Mouse (Mus musculus) liver, postnatal 0 days (tissue): ENCODE data around the gene Oxnad1. TPM values are rescaled to one million over a fixed set of nuclear protein-coding genes. Genes with fewer than 3 reads are reported as not detected.

Experiments used
- ATAC-seq: fragments of 200-750 bp; cut with Nextera tagmentation; 2 replicates; pipeline ENCODE4 v1.8.0; 2017; ENCODE audit warnings: mild to moderate bottlenecking, moderate library complexity
- DNase-seq: peaks from one replicate; pipeline ENCODE4 v3.0.0-alpha.2; 2016
- H3K27ac ChIP-seq: fragments of 300-500 bp; sonication (generic); 2 replicates; pipeline ENCODE4 v1.5.1; 2014; ENCODE audit warnings: antibody characterized with exemption, moderate library complexity, mild to moderate bottlenecking, low read depth
- H3K27me3 ChIP-seq: fragments of 300-500 bp; sonication (generic); 2 replicates; pipeline ENCODE4 v1.6.1; 2014; ENCODE audit warnings: low read length, control low read depth, mixed read lengths; ENCODE audit not compliant: insufficient read depth
- H3K36me3 ChIP-seq: fragments of 300-500 bp; sonication (generic); replicated peaks from 2 replicates; pipeline ENCODE4 v1.6.1; 2014; ENCODE audit warnings: mild to moderate bottlenecking, control low read depth, low read length, moderate library complexity, mixed read lengths; ENCODE audit not compliant: insufficient read depth
- H3K4me1 ChIP-seq: fragments of 300-500 bp; sonication (generic); 2 replicates; pipeline ENCODE4 v1.6.1; 2014; ENCODE audit warnings: antibody characterized with exemption, mild to moderate bottlenecking, control low read depth; ENCODE audit not compliant: insufficient read depth
- H3K4me2 ChIP-seq: fragments of 300-500 bp; sonication (generic); 2 replicates; pipeline ENCODE4 v1.6.1; 2014; ENCODE audit warnings: low read depth, mild to moderate bottlenecking, low read length, moderate library complexity, mixed read lengths
- H3K4me3 ChIP-seq: fragments of 300-500 bp; sonication (generic); 2 replicates; pipeline ENCODE4 v1.5.1; 2014; ENCODE audit warnings: low read depth, low read length
- H3K9ac ChIP-seq: fragments of 300-500 bp; sonication (generic); replicated peaks from 2 replicates; pipeline ENCODE4 v1.6.1; 2014; ENCODE audit warnings: mild to moderate bottlenecking, moderate library complexity
- H3K9me3 ChIP-seq: fragments of 300-500 bp; sonication (generic); 2 replicates; pipeline ENCODE4 v1.6.1; 2016; ENCODE audit warnings: mild to moderate bottlenecking, control low read depth, low read length, mixed read lengths
- CTCF ChIP-seq: sonication (generic); IDR thresholded peaks from 2 replicates; pipeline ENCODE4 v1.5.1; 2016; ENCODE audit warnings: antibody characterized with exemption, low read depth
- EP300 ChIP-seq: IDR thresholded peaks from 2 replicates; pipeline ENCODE4 v1.6.1; 2016; ENCODE audit warnings: antibody characterized with exemption, low read depth, mild to moderate bottlenecking
- WGBS: fragments of 180-500 bp; shearing (Covaris S2); extraction: QIAGEN DNeasy Blood & Tissue Kit; methylation state at CpG from one replicate; pipeline ENCODE4 v1.1.7; 2014; ENCODE audit not compliant: insufficient replicate concordance; 5-methylcytosine and 5-hydroxymethylcytosine counted together
- polyA plus RNA-seq: library from polyadenylated mRNA; unstranded; fragments of >200 nt; fragmentation: Nextera tagmentation; extraction: Ambion mirVana; gene quantifications from 2 replicates; pipeline ENCODE4 v1.2.1, GENCODE M21; 2015

Oxnad1 gene
- polyA plus RNA-seq, 1 experiment from 2014 or later: 13.5 TPM

DNA sequence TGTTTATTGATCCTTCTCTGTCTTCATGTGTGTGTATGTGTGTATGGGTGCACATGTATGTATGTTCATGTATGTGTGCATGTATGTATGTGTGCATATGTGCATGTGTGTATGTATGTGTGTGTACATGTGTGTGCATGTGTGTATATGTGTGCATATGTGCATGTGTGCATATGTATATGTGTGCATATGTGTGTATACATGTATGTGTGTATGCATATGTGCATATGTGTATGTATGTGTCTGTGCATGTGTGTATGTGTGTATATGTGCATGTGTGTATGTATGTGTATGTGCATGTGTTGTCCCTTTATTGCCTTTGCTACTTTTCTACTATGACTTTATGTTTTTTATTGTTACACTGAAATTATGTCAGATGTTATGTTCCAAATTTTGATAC lies 59.6 kb downstream of the Oxnad1 start:
- TF ChIP-seq EP300 (no peak), CTCF (no peak)
- Histone ChIP-seq H3K9me3 (peaks cover 6% of the 10 kb centered on the region), H3K4me2 (no peak overlapping the region), H3K4me3 (no peak overlapping the region), H3K9ac (no peak overlapping the region), H3K4me1 (no peaks in the 10 kb centered on the region; the same call in 1 of the 2 replicates), H3K27me3 (no peaks in the 10 kb centered on the region), H3K27ac (no peak overlapping the region), H3K36me3 (no peaks in the 10 kb centered on the region)
- ATAC-seq (no peak), DNase-seq (no peak)

DNA sequence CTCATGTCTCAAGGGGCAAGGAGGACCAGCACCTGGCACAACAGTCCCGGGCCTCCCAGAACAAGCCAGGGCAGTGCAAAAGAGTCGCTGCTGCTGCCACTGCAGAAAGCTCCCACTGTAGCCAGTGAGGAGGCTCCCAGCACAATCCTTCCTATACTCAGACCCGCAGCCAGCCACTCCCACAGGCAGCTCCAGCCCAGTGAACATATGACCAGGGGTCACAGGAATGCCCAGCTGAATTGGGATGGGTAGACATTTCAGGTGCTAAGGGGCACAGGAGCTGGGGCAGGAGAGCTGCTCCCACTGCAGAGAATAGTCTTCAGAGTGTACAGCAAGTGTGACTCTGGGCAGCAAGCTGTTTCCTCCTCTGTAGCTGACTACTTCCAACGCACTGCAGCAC lies 60.2 kb downstream of the Oxnad1 start:
- Histone ChIP-seq H3K9me3 (peaks cover 6% of the 10 kb centered on the region), H3K4me2 (peak overlapping the region; percentile 49), H3K27ac (peak overlapping the region; percentile 88), H3K4me3 (peak overlapping the region; percentile 41), H3K27me3 (no peaks in the 10 kb centered on the region), H3K4me1 (no peaks in the 10 kb centered on the region; the same call in 1 of the 2 replicates), H3K36me3 (no peaks in the 10 kb centered on the region), H3K9ac (peak overlapping the region; percentile 53)
- DNase-seq (no peak), ATAC-seq (peak; percentile 22; the same call in 1 of the 2 replicates)
- WGBS: 53% methylated on average over 4 of the region's 4 CpGs
- TF ChIP-seq EP300 (no peak), CTCF (no peak)

DNA sequence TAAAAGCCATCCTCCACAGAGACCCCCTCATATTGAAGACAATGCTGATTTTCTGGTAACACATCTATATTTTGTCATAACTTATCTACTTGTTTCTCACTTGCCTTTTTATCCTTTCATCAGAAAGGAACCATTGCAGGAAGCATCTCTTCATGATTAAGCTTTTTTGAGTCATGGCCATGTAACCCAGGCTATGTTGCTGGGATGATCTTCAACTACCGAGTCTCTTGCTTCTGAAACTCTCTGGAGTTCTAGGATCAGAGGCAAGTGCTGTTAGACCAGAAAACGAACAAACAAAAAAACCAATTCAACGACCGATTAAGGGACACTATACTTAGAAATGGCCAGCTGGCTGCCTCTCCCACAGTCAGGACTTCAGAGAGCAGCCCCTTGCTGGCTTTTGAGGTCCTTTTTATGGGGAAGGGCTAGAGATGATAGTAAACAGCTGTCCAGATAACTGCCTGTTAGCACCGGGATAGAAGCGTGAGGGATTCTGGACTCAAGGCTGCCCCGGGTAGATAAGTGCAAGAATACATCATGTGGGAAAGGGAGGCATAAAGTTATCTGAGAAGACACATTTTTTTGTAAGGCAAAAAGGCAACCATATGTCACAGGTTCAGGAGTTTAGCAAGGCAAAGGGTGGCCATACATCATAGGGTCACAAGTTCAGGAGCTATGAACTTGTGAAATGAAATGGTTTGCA lies 60.8 kb downstream of the Oxnad1 start:
- no peaks in the 10 kb centered on the region for H3K27me3 ChIP-seq
- peak; percentile 61 for DNase-seq
- H3K4me3 ChIP-seq: peak overlapping the region; percentile 41
- WGBS: 40% methylated on average over 7 of the region's 7 CpGs
- TF ChIP-seq EP300: peak; percentile 99
- TF ChIP-seq CTCF: no peak
- H3K9me3 ChIP-seq: peaks cover 6% of the 10 kb centered on the region
- H3K36me3 ChIP-seq: no peaks in the 10 kb centered on the region
- peak; percentile 98 for ATAC-seq
- H3K4me1 ChIP-seq: no peaks in the 10 kb centered on the region; the same call in 1 of the 2 replicates
- peak overlapping the region; percentile 88 for H3K27ac ChIP-seq
- H3K9ac ChIP-seq: peak overlapping the region; percentile 53
- peak overlapping the region; percentile 49 for H3K4me2 ChIP-seq

DNA sequence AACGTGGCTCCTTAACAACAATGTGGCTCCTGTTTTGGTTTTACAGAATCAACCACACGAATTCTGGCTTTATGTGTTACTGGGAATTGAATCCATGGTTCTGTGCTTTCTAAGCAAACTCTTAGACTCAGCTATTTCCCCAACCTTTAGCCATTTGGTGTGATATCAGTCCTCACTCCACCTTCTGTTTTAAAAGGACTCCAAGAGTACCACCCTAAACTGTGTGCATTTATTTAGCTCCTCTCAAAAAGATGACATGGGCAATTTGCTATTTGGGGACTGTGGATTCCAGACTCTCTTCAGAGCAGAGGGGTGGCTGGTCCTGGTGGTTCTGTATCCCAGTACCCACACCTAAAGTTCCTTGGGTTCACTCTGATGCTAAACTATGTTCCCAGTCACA lies 61.4 kb downstream of the Oxnad1 start:
- Histone ChIP-seq H3K4me2 (peak overlapping the region; percentile 49; the same call in 1 of the 2 replicates), H3K36me3 (no peaks in the 10 kb centered on the region), H3K9ac (no peak overlapping the region), H3K9me3 (peaks cover 6% of the 10 kb centered on the region), H3K27me3 (no peaks in the 10 kb centered on the region), H3K4me3 (no peak overlapping the region), H3K27ac (peak overlapping the region; percentile 88), H3K4me1 (no peaks in the 10 kb centered on the region; the same call in 1 of the 2 replicates)
- TF ChIP-seq CTCF (no peak), EP300 (no peak)
- WGBS: 56% methylated on average over 2 of the region's 2 CpGs
- DNase-seq: no peak
- ATAC-seq: peak; percentile 50

DNA sequence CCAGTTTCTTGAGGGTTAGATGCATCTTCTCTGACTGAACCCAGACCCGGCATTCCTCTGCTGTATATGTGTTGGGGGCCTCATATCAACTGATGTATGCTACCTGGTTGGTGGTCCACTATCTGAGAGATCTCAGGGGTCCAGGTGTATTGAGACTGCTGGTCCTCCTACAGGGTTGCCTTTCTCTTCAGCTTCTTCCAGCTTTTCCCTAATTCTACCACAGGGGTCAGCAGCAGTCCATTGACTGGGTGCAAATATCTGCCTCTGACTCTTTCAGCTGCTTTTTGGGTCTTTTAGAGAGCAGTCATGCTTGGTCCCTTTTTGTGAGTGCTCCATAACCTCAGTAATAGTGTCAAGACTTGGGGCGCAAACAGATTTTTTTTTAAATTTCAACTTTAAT lies 65.7 kb downstream of the Oxnad1 start:
- no peak overlapping the region for H3K4me3 ChIP-seq
- H3K36me3 ChIP-seq: no peaks in the 10 kb centered on the region
- TF ChIP-seq CTCF (peak; percentile 55), EP300 (no peak)
- H3K27me3 ChIP-seq: no peaks in the 10 kb centered on the region
- H3K4me2 ChIP-seq: no peak overlapping the region
- WGBS: 83% methylated on average over 2 of the region's 2 CpGs
- ATAC-seq (no peak), DNase-seq (no peak)
- H3K27ac ChIP-seq: no peak overlapping the region
- peaks cover 10% of the 10 kb centered on the region for H3K4me1 ChIP-seq
- no peak overlapping the region for H3K9ac ChIP-seq
- H3K9me3 ChIP-seq: peaks cover 6% of the 10 kb centered on the region

DNA sequence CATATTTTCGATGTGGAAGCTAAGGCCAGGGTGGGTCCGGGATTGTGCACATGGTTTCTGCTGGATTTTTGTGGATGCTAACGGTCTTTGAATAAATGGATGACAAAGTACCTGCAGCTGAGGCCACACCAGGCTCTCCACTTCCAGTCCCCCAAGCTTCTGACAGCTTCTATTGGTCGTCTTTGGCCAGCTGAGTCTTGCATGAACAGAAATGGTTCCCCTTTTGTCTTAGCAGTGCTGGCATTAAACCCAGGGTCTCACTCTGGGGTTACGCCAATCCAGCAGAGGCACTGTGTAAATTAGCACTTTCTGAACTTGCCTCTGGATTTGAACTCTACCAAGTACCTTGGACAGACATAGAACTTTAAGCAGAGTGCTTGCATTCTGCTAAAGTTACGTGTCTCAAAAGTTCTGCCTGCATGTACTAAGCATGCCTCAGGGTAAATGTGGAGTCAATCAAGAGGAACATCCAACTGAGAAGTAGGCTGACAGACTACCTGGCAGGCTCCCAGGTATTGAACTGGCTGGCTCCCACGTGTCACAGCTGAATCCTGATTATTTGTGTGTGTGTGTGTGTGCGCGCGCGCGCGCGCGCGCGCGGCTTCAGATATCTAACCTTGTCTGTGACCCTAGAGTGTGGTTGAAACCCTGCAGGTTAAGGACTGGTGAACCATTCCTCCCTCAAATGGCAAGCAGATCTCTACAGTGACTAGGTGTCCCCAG lies 67.2 kb downstream of the Oxnad1 start:
- Histone ChIP-seq H3K4me1 (peaks cover 10% of the 10 kb centered on the region), H3K9me3 (peaks cover 6% of the 10 kb centered on the region), H3K4me2 (no peak overlapping the region), H3K4me3 (no peak overlapping the region), H3K36me3 (no peaks in the 10 kb centered on the region), H3K9ac (no peak overlapping the region), H3K27me3 (no peaks in the 10 kb centered on the region), H3K27ac (no peak overlapping the region)
- DNase-seq (peak; percentile 78), ATAC-seq (peak; percentile 81)
- TF ChIP-seq EP300 (no peak), CTCF (no peak)
- WGBS: 70% methylated on average over 18 of the region's 18 CpGs

Other genes with a start within 250 kb of the Oxnad1 start
- gene Galnt15, start 56.4 kb upstream of the Oxnad1 start, polyA plus RNA-seq: 0.05 TPM in 2 replicates
- 55.9 and 58.1 TPM in 2 replicates for gene Dph3, start 355 bp downstream of the Oxnad1 start, polyA plus RNA-seq
- 0.22 and 0.44 TPM in 2 replicates for gene Msmb, start 56.6 kb downstream of the Oxnad1 start, polyA plus RNA-seq
- 126 and 141 TPM in 2 replicates for gene Ncoa4, start 74.5 kb downstream of the Oxnad1 start, polyA plus RNA-seq
- 211 and 219 TPM in 2 replicates for gene Timm23, start 116.5 kb downstream of the Oxnad1 start, polyA plus RNA-seq
- 7.0 and 7.4 TPM in 2 replicates for gene Parg, start 116.6 kb downstream of the Oxnad1 start, polyA plus RNA-seq
- gene Ogdhl, start 236.6 kb downstream of the Oxnad1 start, polyA plus RNA-seq: 0.49 and 0.58 TPM in 2 replicates